Mouse (Mus musculus) erythroblast, embryonic 14.5 days (primary cell): ENCODE measurements around the gene C3. TPM values are rescaled to one million over a fixed set of nuclear protein-coding genes. Genes with fewer than 3 reads are reported as not detected.

Experiments used
- H3K27me3 ChIP-seq: 2 replicates; pipeline ENCODE4 v1.6.1; 2012; ENCODE audit warnings: inconsistent platforms; ENCODE audit not compliant: control insufficient read depth
- H3K36me3 ChIP-seq: 2 replicates; pipeline ENCODE4 v1.6.1; 2012; ENCODE audit warnings: mild to moderate bottlenecking, inconsistent platforms; ENCODE audit not compliant: control insufficient read depth
- H3K4me1 ChIP-seq: 2 replicates; pipeline ENCODE4 v1.6.1; 2012; ENCODE audit warnings: inconsistent platforms; ENCODE audit not compliant: control insufficient read depth
- H3K4me3 ChIP-seq: replicated peaks from 2 replicates; pipeline ENCODE3; 2012; ENCODE audit warnings: moderate library complexity, mild to moderate bottlenecking, inconsistent platforms
- H3K9me3 ChIP-seq: 2 replicates; pipeline ENCODE4 v1.6.1; 2012; ENCODE audit warnings: low read length, inconsistent platforms, mixed read lengths; ENCODE audit not compliant: control insufficient read depth
- GATA1 ChIP-seq: IDR thresholded peaks from 2 replicates; pipeline ENCODE4 v1.6.1; 2012; ENCODE audit warnings: low read length, inconsistent platforms, mixed read lengths
- TAL1 ChIP-seq: IDR thresholded peaks from 3 replicates; pipeline ENCODE4 v1.6.1; 2012; ENCODE audit warnings: low read length, inconsistent platforms, mixed read lengths
- polyA plus RNA-seq: library from polyadenylated mRNA; stranded (reverse); fragments of >175 nt; gene quantifications from 2 replicates; pipeline ENCODE4 v1.2.3, GENCODE M21; 2012

C3 gene
- polyA plus RNA-seq, 1 experiment = 0.11 TPM

DNA sequence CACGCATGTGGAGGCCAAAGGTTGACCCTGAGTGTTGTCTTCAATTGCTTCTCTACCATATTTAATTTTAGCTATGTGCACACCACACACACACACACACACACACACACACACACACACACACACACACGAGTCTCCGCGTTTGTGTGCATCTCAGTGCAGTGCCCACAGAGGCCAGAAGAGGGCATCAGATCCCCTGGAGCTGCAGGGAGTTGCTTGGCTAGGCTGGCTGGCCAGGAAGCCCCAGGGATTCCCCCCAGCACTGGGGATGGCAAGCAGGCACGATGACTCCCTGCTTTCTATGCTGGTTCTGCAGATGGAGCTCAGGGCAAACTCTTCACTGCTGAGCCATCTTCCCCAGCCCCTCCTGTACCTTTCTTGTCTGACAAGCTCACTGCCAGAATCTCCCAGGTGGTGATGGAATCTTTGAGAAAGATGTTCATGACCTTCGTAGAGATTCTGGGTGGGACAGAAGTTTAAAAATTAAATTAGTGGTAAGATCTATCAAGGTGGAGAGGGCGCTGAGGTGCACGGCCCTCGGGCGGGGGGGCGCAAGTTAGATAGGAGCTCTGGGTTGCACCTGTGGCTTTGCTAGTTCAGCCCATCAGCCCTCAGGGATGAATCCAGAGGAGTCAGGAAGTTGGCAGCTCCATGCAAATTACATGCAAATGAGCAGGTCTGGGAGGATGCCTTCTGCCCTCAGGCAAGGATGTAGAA lies 8.6 kb downstream of the C3 start:
- H3K27me3 ChIP-seq = no peaks in the 10 kb centered on the region
- peaks cover 28% of the 10 kb centered on the region; the same call in 1 of the 2 replicates for H3K36me3 ChIP-seq
- H3K4me3 ChIP-seq = no peak overlapping the region
- H3K4me1 ChIP-seq = no peaks in the 10 kb centered on the region
- TF ChIP-seq GATA1 (no peak), TAL1 (no peak)
- H3K9me3 ChIP-seq = no peaks in the 10 kb centered on the region

DNA sequence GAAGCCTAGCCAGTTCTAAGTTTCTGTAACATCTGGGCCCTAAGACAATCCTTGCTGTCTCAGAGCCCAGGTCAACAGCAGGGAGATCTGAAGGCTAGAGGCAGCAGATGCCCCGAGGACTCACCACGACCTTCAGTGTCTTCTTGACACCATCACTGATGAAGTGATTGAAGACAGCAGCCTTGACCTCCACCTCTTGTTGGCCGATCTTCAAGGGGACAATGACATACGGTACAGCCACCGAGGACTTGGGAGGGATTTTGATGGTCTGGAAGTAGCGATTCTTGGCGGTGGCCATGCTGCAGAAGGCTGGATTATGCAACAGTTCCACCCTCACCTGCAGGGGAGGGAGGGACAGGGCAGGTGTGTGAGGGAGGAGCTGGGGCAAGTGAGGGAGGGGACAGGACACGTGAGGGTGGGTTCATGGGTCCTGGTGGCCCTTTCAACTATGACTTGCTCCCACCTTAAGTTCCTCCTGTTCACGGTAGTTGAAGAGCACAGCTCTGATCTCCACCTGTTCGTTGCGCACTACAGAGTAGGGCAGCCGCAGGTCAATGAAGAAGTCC lies 9.5 kb downstream of the C3 start:
- Histone ChIP-seq H3K36me3 (peaks cover 26% of the 10 kb centered on the region; the same call in 1 of the 2 replicates), H3K4me1 (no peaks in the 10 kb centered on the region), H3K4me3 (no peak overlapping the region), H3K27me3 (no peaks in the 10 kb centered on the region), H3K9me3 (no peaks in the 10 kb centered on the region)
- no peak for TF ChIP-seq GATA1
- no peak for TF ChIP-seq TAL1

DNA sequence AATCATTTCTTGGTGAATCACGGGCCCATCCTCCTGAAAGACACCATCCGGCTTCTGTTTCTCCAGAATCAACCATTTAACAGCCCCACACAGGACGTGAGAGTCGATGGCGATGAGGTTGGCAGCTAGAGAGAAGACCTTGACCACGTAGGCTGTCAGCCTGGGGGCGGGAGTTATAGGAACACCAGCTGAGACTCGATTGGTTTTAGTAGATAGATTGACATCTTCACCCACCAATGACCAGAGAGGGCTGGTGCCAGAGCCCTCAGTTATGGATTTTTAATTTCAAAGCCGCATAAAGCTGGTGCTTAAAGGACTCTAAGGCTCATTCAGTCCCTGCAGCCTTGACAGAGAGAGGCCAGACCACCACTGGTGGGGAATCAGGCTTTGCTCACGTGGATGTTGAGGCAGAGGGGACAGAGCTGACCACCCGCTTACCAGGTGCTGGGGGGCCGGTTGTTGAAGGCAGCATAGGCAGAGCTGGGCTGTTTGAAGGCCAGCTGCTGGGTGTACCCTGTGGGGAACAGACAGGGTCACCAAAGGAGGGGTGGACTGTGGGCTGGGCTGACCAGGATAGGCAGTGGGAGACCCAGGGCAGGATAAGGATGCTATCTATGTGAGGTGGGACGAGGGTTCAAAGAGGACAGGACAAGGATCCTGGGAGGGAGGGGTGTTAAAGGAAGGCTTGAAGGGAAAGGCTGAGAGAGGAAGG lies 13.1 kb downstream of the C3 start:
- Histone ChIP-seq H3K36me3 (peaks cover 28% of the 10 kb centered on the region; the same call in 1 of the 2 replicates), H3K4me1 (no peaks in the 10 kb centered on the region), H3K4me3 (no peak overlapping the region), H3K9me3 (no peaks in the 10 kb centered on the region), H3K27me3 (no peaks in the 10 kb centered on the region)
- TF ChIP-seq GATA1 = no peak
- TF ChIP-seq TAL1 = no peak

DNA sequence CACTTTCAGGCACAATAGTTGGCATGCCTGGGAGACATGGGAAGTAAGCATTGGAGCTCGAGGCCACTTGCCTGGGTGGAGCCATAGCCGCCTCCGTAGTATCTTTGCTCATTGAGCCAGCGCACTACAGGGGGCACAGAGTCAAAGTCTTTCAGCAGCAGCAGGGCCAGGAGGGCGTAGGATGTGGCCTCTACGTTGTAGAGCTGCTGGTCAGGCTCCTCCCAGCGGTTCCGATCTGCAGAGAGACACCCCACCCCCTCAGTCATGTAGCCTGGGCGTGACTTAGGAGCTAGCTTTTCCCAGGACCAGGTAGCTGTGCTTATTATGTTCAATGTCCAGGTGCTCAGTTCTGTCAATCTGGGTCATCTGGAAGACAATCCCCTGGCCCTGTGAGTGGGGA lies 16.4 kb downstream of the C3 start:
- peaks cover 18% of the 10 kb centered on the region; the same call in 1 of the 2 replicates for H3K36me3 ChIP-seq
- TF ChIP-seq GATA1 (no peak), TAL1 (no peak)
- H3K4me3 ChIP-seq = no peak overlapping the region
- no peaks in the 10 kb centered on the region for H3K9me3 ChIP-seq
- H3K27me3 ChIP-seq = no peaks in the 10 kb centered on the region
- H3K4me1 ChIP-seq = no peaks in the 10 kb centered on the region

DNA sequence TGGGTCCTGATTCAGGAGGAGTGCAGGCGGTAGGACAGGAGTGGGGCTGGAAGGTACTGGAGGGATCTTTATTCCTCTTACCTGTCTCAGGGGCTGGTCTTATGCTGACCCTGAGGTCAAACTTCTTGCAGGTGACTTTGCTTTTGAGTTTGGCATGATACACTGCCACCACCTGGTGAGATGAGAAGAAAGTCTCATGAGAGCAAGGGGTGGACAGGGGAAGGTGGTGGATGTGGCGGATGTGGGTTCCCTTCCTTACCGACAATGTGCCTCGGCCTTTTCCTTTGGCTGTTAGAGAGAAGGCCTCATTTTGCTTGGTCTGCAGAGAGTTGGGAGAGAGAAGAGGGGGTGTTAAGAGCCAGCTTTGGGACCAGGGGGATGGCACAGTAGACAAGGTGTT lies 18.6 kb downstream of the C3 start:
- Histone ChIP-seq H3K4me3 (no peak overlapping the region), H3K9me3 (no peaks in the 10 kb centered on the region), H3K4me1 (no peaks in the 10 kb centered on the region), H3K27me3 (no peaks in the 10 kb centered on the region), H3K36me3 (peaks cover 12% of the 10 kb centered on the region; the same call in 1 of the 2 replicates)
- TF ChIP-seq TAL1 (no peak), GATA1 (no peak)

DNA sequence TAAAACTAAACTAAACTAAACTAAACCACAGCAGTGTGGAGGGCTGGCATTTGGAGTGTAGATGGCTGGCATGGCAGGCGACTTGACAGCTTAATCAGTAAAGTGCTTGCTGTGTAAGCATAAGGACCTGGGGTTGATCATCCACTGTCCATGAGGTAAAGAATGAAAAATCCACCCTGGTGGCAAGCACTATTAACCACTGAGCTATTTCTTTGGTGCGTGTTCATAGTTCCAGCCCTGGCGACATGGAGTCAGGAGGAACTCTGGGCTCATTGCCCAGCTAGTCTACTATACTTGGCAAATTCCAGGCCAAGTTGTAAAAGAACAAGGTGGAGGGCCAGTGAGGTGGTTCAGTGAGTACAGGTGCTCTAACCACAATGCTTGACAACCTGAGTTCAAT lies 20.0 kb downstream of the C3 start:
- Histone ChIP-seq H3K4me1 (no peaks in the 10 kb centered on the region), H3K27me3 (no peaks in the 10 kb centered on the region)

DNA sequence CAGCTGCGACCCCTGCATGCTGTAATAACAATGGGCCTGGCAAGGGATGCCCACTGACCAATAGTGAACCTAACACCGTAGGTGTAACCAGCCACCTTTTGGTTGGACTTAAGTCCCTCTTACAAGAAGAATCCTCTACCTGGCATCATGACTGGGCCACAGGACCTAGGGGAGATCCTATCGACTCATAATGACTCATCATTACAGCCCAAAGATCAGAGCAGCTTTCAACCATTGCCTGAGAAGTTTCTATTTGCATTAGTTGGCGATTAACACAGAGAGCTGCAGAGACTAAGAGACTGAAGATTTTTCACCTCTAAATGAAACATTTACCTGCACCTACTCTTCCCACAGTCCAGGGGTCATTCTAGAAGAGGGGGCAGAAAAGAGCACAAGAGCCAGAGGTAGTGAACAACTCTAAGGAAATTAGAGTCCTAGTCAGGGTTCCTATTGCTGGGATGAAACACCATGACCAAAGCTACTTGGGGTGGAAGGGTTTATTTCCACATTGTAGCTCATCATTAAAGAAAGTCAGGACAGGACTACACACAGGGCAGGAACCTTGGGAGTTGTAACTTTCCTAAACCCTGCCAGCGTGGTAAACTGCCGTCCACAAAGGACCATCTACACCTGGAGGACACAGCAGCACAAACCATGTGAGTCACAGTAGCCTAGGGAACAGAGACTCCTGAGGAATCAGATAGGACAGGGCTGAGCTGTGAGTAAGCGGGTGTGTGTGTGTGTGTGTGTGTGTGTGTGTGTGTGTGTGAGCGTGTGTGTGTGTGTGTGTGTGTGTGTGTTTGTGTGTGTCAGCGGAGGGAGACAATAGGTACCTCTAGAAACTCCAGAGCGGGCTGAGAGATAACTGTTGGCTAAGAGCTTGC lies 25.9 kb downstream of the C3 start:
- Histone ChIP-seq H3K27me3 (no peaks in the 10 kb centered on the region), H3K4me1 (no peaks in the 10 kb centered on the region; the same call in 1 of the 2 replicates), H3K36me3 (peaks cover 2% of the 10 kb centered on the region; the same call in 1 of the 2 replicates), H3K4me3 (no peak overlapping the region), H3K9me3 (no peaks in the 10 kb centered on the region)
- TF ChIP-seq TAL1 (no peak), GATA1 (no peak)

More for the DNA sequence above, 20.0 kb downstream of the C3 start:
- Histone ChIP-seq H3K36me3 (peaks cover 13% of the 10 kb centered on the region; the same call in 1 of the 2 replicates), H3K4me3 (no peak overlapping the region), H3K9me3 (no peaks in the 10 kb centered on the region)
- TF ChIP-seq GATA1 (no peak), TAL1 (no peak)

DNA sequence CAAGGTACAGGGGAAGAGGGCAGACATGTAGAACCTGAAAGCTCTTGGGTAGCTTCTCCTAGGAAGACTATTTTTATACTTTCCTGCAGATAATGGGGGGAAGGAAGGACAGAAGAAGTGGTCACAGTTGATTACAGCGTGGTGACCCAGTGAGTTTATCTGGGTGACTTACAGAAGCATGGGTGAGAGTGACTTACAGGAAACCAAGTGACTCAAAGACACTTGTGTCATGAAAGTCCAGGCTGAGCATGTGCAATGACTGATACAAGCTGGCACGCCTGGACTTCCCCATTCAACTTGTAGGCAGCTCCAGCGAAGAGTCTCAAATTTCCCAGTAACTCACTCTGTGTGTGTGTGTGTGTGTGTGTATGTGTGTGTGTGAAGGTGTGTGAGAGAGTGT lies 29.7 kb downstream of the C3 start:
- Histone ChIP-seq H3K4me3 (no peak overlapping the region), H3K9me3 (no peaks in the 10 kb centered on the region), H3K27me3 (no peaks in the 10 kb centered on the region), H3K4me1 (no peaks in the 10 kb centered on the region; the same call in 1 of the 2 replicates), H3K36me3 (no peaks in the 10 kb centered on the region; the same call in 1 of the 2 replicates)
- no peak for TF ChIP-seq GATA1
- no peak for TF ChIP-seq TAL1
